Mouse (Mus musculus) bone marrow, adult 2 months (tissue): ENCODE results near the gene Mthfd2l.

Experiments used
- CTCF ChIP-seq: fragments of 200-500 bp; IDR thresholded peaks from 2 replicates; pipeline ENCODE4 v1.5.1; 2011; ENCODE audit warnings: low read length, control low read depth; ENCODE audit not compliant: control insufficient read depth, insufficient read depth
- POLR2A ChIP-seq: fragments of 200-500 bp; IDR thresholded peaks from 2 replicates; pipeline ENCODE4 v1.6.1; 2011; ENCODE audit warnings: low read depth, mild to moderate bottlenecking, control low read depth, low read length, borderline replicate concordance; ENCODE audit not compliant: control insufficient read depth

DNA sequence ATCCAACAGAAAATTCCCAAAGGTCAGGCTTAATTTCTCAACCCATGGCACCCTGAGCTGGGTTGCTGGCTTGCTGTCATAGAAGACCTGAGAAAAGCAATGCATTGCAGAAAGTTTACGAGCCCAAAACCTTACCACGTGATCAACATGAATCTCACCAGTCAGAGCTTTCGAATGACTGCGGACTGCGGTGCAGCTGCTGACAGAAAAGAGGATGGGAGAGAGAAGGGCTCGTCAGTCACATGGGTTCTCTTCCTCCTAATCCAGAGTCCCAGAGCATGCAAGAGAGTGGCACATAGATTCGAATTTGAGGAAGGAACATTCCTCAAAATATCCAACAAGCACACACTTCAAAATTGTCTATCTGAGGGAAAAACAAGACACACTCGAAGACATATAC lies 36.7 kb upstream of the Mthfd2l start:
- no peak for TF ChIP-seq CTCF
- no peak for TF ChIP-seq POLR2A
